Mouse (Mus musculus): ENCODE data around the gene Gm17078.
"Not testable (repeated sequence)": the region's sequence is repeated elsewhere in the genome, so short reads cannot be mapped to it uniquely, and the experiment has no call there.

Gm17078 gene

GRCm38 (mm10) chr14:51611210-51611609, at the start of gene Gm17078:
Gm17078 (minus strand) TSS chr14:51611310.
- no peak for DNase-seq

GRCm38 (mm10) chr14:51635566-51635965, 24.5 kb upstream of the Gm17078 start, which contains the start of gene Gm4181:
Gm4181 (minus strand) TSS chr14:51635666.
- not testable (repeated sequence) for DNase-seq

- peak; percentile 2 for DNase-seq
Measured at GRCm38 (mm10) chr14:51632426-51632825, 21.3 kb upstream of the Gm17078 start.

- DNase-seq = not testable (repeated sequence)
Measured at GRCm38 (mm10) chr14:51592039-51592438, 19.1 kb downstream of the Gm17078 start, which contains the start of gene Gm17174. Gm17174 (minus strand) TSS chr14:51592139.

GRCm38 (mm10) chr14:51573963-51574362, 37.1 kb downstream of the Gm17078 start, which contains the start of gene Gm17175:
Gm17175 (minus strand) TSS chr14:51574063.
- not testable (repeated sequence) for DNase-seq
